Comparison of ENCODE assay signal across 9 mouse cellular contexts in genomic region chr17:80018976-80019541, GRCm38 (mm10). TPM values are rescaled to one million over a fixed set of nuclear protein-coding genes. Genes with fewer than 3 reads are reported as not detected.
DNase-seq lines count a peak whose midpoint lies in the region; ATAC-seq and TF ChIP-seq lines count a peak whose summit lies in the region.
"Had no signal": no experiment of that assay in that cellular context is flagged by ENCODE, and none has a peak within 500 bp of the region (broad histone marks: within the 10 kb centered on the region; RNA-seq: fewer than 3 reads in every experiment).

No protein-coding gene starts in this region.

- H3K27me3 ChIP-seq in limb, embryonic 10.5 days (ENCODE audit: low read depth, poor library complexity, severe bottlenecking), result no peaks in the 10 kb centered on the region
- H3K27me3 ChIP-seq in midbrain, embryonic 14.5 days (ENCODE audit: control insufficient read depth, insufficient read depth, low read length), result no peaks in the 10 kb centered on the region

- no peak for ATAC-seq in midbrain, embryonic 14.5 days (ENCODE audit: low FRiP score, low TSS enrichment)

- TF ChIP-seq POLR2A in cortical plate, adult 2 months (IDR thresholded peaks at IDR 0.05; ENCODE audit: extremely low read depth, insufficient read depth, low read length), result no peak

- WGBS in limb, embryonic 10.5 days, result 11% methylated on average over 22 of the region's 22 CpGs
- 10% methylated on average over 22 of the region's 22 CpGs for WGBS in midbrain, embryonic 14.5 days

- intact Hi-C loops in heart, postnatal 10 days (cut with DNase I), result no loop called here

- H3K4me2 ChIP-seq in midbrain, embryonic 14.5 days (ENCODE audit: low read length), result peak overlapping the region; percentile 38

- no peak overlapping the region for H3K4me3 ChIP-seq in layer of hippocampus, adult 2 months
- H3K4me3 ChIP-seq in cortical plate, adult 2 months (ENCODE audit: insufficient read depth, low read length), result no peak overlapping the region
- H3K4me3 ChIP-seq in limb, embryonic 10.5 days, result peak overlapping the region; percentile 42
- no peak overlapping the region for H3K4me3 ChIP-seq in midbrain, embryonic 14.5 days (replicated peaks; ENCODE audit: low read depth, low read length)

- no peak overlapping the region for H3K9ac ChIP-seq in midbrain, embryonic 14.5 days (replicated peaks; ENCODE audit: low read length)

- no peak overlapping the region for H3K27ac ChIP-seq in layer of hippocampus, adult 2 months
- no peak overlapping the region for H3K27ac ChIP-seq in cortical plate, adult 2 months (ENCODE audit: insufficient read depth, low read length)
- H3K27ac ChIP-seq in limb, embryonic 10.5 days, result no peak overlapping the region
- no peak overlapping the region for H3K27ac ChIP-seq in midbrain, embryonic 14.5 days (replicated peaks; ENCODE audit: low read depth, low read length)
- H3K27ac ChIP-seq: macrophage had no signal

- no peak for DNase-seq in layer of hippocampus, adult 2 months (ENCODE audit: low spot score in 2 of 2)
- no peak for DNase-seq in layer of hippocampus, adult 9-11 months
- peak; percentile 51 to 53 for DNase-seq in heart, postnatal 10 days
- peak; percentile 64 for DNase-seq in limb, embryonic 10.5 days (ENCODE audit: low spot score)
- DNase-seq in midbrain, embryonic 14.5 days, result peak; percentile 58
- no peak for DNase-seq in c-Kit-positive CD71-positive TER-119-positive erythroid progenitor cells, embryonic 14.5 days (ENCODE audit: low spot score)
- no peak for DNase-seq in frontal cortex, postnatal 10 days (ENCODE audit: low spot score in 2 of 2)

- H3K4me1 ChIP-seq in cortical plate, adult 2 months (ENCODE audit: control insufficient read depth, insufficient read depth, low read length), result no peaks in the 10 kb centered on the region
- H3K4me1 ChIP-seq in limb, embryonic 10.5 days, result peaks cover 7% of the 10 kb centered on the region
- H3K4me1 ChIP-seq in midbrain, embryonic 14.5 days (ENCODE audit: control insufficient read depth, insufficient read depth, low read length), result peaks cover 4% of the 10 kb centered on the region; the same call in 1 of the 2 replicates

- no peaks in the 10 kb centered on the region for H3K9me3 ChIP-seq in limb, embryonic 10.5 days (replicated peaks)
- no peaks in the 10 kb centered on the region for H3K9me3 ChIP-seq in midbrain, embryonic 14.5 days (ENCODE audit: control insufficient read depth, low read length)

- TF ChIP-seq CTCF in layer of hippocampus, adult 2 months (conservative IDR thresholded peaks at IDR 0.05), result peak; percentile 69
- TF ChIP-seq CTCF in cortical plate, adult 2 months (IDR thresholded peaks at IDR 0.05; ENCODE audit: extremely low read depth, insufficient read depth, low read length), result peak; percentile 28; the same call in 1 of the 2 replicates

- no peaks in the 10 kb centered on the region for H3K36me3 ChIP-seq in limb, embryonic 10.5 days
- H3K36me3 ChIP-seq in midbrain, embryonic 14.5 days (ENCODE audit: control insufficient read depth, insufficient read depth, low read length), result no peaks in the 10 kb centered on the region

RNA-seq across cellular contexts. Expression of gene Hnrnpll, which starts 43.1 kb away (rescaled TPM):
- 10 to 100 TPM; 62.8 to 67.1 TPM for total RNA-seq in layer of hippocampus, adult 2 months (2021)
- 48.1 and 48.2 TPM in 2 replicates for polyA plus RNA-seq in cortical plate, adult 2 months (2012; rRNA removed)
- total RNA-seq in heart, postnatal 10 days (2021), result 10 to 100 TPM; 36.3 to 37.8 TPM
- 99.2 and 100.0 TPM in 2 replicates for polyA plus RNA-seq in limb, embryonic 10.5 days (2016; fragmentation: Nextera tagmentation; extraction: Ambion mirVana)
- 68.2 and 76.7 TPM in 2 replicates for polyA plus RNA-seq in midbrain, embryonic 14.5 days (2014; fragmentation: Nextera tagmentation; extraction: Ambion mirVana)

Comparison
In these comparisons a context has a peak if more than half of its experiments do, and no peak if none do; other contexts are left out.
1. DNase-seq: peak in heart, postnatal 10 days (2 of 2), limb, embryonic 10.5 days (single experiment) and midbrain, embryonic 14.5 days (single experiment); none in layer of hippocampus, adult 2 months (0 of 2), layer of hippocampus, adult 9-11 months (single experiment), c-Kit-positive CD71-positive TER-119-positive erythroid progenitor cells, embryonic 14.5 days (single experiment) and frontal cortex, postnatal 10 days (0 of 2).